Mouse (Mus musculus): ENCODE measurements around the gene Cebpb.

The Cebpb gene

GRCm38 (mm10) chr2:167691871-167692661 is 3.4 kb downstream of the Cebpb start:
- DNase-seq (ENCODE audit: low read depth): no peak

GRCm38 (mm10) chr2:167692831-167693230 is 4.1 kb downstream of the Cebpb start:
- no peak for DNase-seq (ENCODE audit: low read depth)

GRCm38 (mm10) chr2:167693540-167693939 is 4.8 kb downstream of the Cebpb start:
- DNase-seq (ENCODE audit: low read depth): no peak

GRCm38 (mm10) chr2:167694244-167694643 is 5.5 kb downstream of the Cebpb start:
- no peak for DNase-seq (ENCODE audit: low read depth)

- no peak for DNase-seq (ENCODE audit: low read depth)
Measured at GRCm38 (mm10) chr2:167694963-167695362, 6.2 kb downstream of the Cebpb start.

GRCm38 (mm10) chr2:167695491-167695890 is 6.8 kb downstream of the Cebpb start:
- DNase-seq (ENCODE audit: low read depth): no peak

GRCm38 (mm10) chr2:167696143-167696542 is 7.4 kb downstream of the Cebpb start:
- no peak for DNase-seq (ENCODE audit: low read depth)

GRCm38 (mm10) chr2:167697902-167698301 is 9.2 kb downstream of the Cebpb start:
- no peak for DNase-seq (ENCODE audit: low read depth)

- no peak for DNase-seq (ENCODE audit: low read depth)
Measured at GRCm38 (mm10) chr2:167700018-167700417, 11.3 kb downstream of the Cebpb start.

GRCm38 (mm10) chr2:167701472-167701871 is 12.8 kb downstream of the Cebpb start:
- no peak for DNase-seq (ENCODE audit: low read depth)

- DNase-seq (ENCODE audit: low read depth): no peak
Measured at GRCm38 (mm10) chr2:167702126-167702525, 13.4 kb downstream of the Cebpb start.

- DNase-seq (ENCODE audit: low read depth): no peak
Measured at GRCm38 (mm10) chr2:167704409-167704808, 15.7 kb downstream of the Cebpb start.

- DNase-seq (ENCODE audit: low read depth): no peak
Measured at GRCm38 (mm10) chr2:167706183-167706939, 17.6 kb downstream of the Cebpb start.

- DNase-seq (ENCODE audit: low read depth): no peak
Measured at GRCm38 (mm10) chr2:167708373-167708772, 19.7 kb downstream of the Cebpb start.

GRCm38 (mm10) chr2:167709969-167710368 is 21.3 kb downstream of the Cebpb start:
- no peak for DNase-seq (ENCODE audit: low read depth)

GRCm38 (mm10) chr2:167710574-167710973 is 21.9 kb downstream of the Cebpb start:
- DNase-seq (ENCODE audit: low read depth): no peak

- DNase-seq (ENCODE audit: low read depth): no peak
Measured at GRCm38 (mm10) chr2:167712872-167713821, 24.4 kb downstream of the Cebpb start.

- DNase-seq (ENCODE audit: low read depth): no peak
Measured at GRCm38 (mm10) chr2:167714298-167714697, 25.6 kb downstream of the Cebpb start.

GRCm38 (mm10) chr2:167715008-167715407 is 26.3 kb downstream of the Cebpb start:
- no peak for DNase-seq (ENCODE audit: low read depth)

- DNase-seq (ENCODE audit: low read depth): no peak
Measured at GRCm38 (mm10) chr2:167717208-167717607, 28.5 kb downstream of the Cebpb start.

- DNase-seq (ENCODE audit: low read depth): no peak
Measured at GRCm38 (mm10) chr2:167719520-167719919, 30.8 kb downstream of the Cebpb start.

Measured in c-Kit-positive CD71-positive TER-119-negative erythroid progenitor cells, embryonic 14.5 days (primary cell).